Mouse (Mus musculus): ENCODE measurements around the gene Aspn. TPM values are rescaled to one million over a fixed set of nuclear protein-coding genes. Genes with fewer than 3 reads are reported as not detected.
"Not testable (repeated sequence)": the region's sequence is repeated elsewhere in the genome, so short reads cannot be mapped to it uniquely, and the experiment has no call there.

The Aspn gene
- total and polyA plus RNA-seq, 2 experiments = 0.65 TPM; not detected in 1

GRCm38 (mm10) chr13:49584307-49585005 is 40.2 kb downstream of the Aspn start:
- no peak overlapping the region for H3K27ac ChIP-seq (replicated peaks; ENCODE audit: insufficient read depth, low read depth, low read length)
- no peaks in the 10 kb centered on the region for H3K27me3 ChIP-seq (ENCODE audit: control insufficient read depth, insufficient read depth, low read length)
- no peaks in the 10 kb centered on the region for H3K79me2 ChIP-seq (ENCODE audit: control insufficient read depth, insufficient read depth, low read length)
- TF ChIP-seq CTCF (IDR thresholded peaks at IDR 0.05; ENCODE audit: low read depth, low read length) (no peak), POLR2A (IDR thresholded peaks at IDR 0.05; ENCODE audit: extremely low read depth, insufficient read depth, low read length) (no peak)
- DNase-seq (ENCODE audit: extremely low read depth, low read depth, low spot score) = peak; percentile 38
- 75% methylated on average over 8 of the region's 8 CpGs for WGBS
- no peaks in the 10 kb centered on the region for H3K36me3 ChIP-seq (ENCODE audit: control insufficient read depth, insufficient read depth, low read length)
- peaks cover 4% of the 10 kb centered on the region; the same call in 1 of the 2 replicates for H3K4me1 ChIP-seq (ENCODE audit: control insufficient read depth, insufficient read depth, low read length)
- H3K9ac ChIP-seq (ENCODE audit: low read depth, low read length) = no peak overlapping the region
- H3K4me3 ChIP-seq (ENCODE audit: insufficient read depth, low read depth, low read length) = no peak overlapping the region

GRCm38 (mm10) chr13:49586062-49586461 is 41.8 kb downstream of the Aspn start:
- DNase-seq (ENCODE audit: extremely low read depth, low read depth, low spot score) = no peak
- WGBS = 91% methylated on average over 6 of the region's 6 CpGs
- Histone ChIP-seq H3K9ac (ENCODE audit: low read depth, low read length) (no peak overlapping the region), H3K27ac (replicated peaks; ENCODE audit: insufficient read depth, low read depth, low read length) (no peak overlapping the region), H3K4me3 (ENCODE audit: insufficient read depth, low read depth, low read length) (no peak overlapping the region), H3K79me2 (ENCODE audit: control insufficient read depth, insufficient read depth, low read length) (no peaks in the 10 kb centered on the region), H3K36me3 (ENCODE audit: control insufficient read depth, insufficient read depth, low read length) (no peaks in the 10 kb centered on the region), H3K27me3 (ENCODE audit: control insufficient read depth, insufficient read depth, low read length) (no peaks in the 10 kb centered on the region), H3K4me1 (ENCODE audit: control insufficient read depth, insufficient read depth, low read length) (peaks cover 4% of the 10 kb centered on the region; the same call in 1 of the 2 replicates)
- TF ChIP-seq POLR2A (IDR thresholded peaks at IDR 0.05; ENCODE audit: extremely low read depth, insufficient read depth, low read length) = no peak
- TF ChIP-seq CTCF (IDR thresholded peaks at IDR 0.05; ENCODE audit: low read depth, low read length) = no peak

- H3K4me1 ChIP-seq (ENCODE audit: control insufficient read depth, insufficient read depth, low read length); DNase-seq (ENCODE audit: extremely low read depth, low read depth, low spot score); H3K27me3 ChIP-seq (ENCODE audit: control insufficient read depth, insufficient read depth, low read length); H3K79me2 ChIP-seq (ENCODE audit: control insufficient read depth, insufficient read depth, low read length); H3K36me3 ChIP-seq (ENCODE audit: control insufficient read depth, insufficient read depth, low read length); H3K9ac ChIP-seq (ENCODE audit: low read depth, low read length); H3K27ac ChIP-seq (replicated peaks; ENCODE audit: insufficient read depth, low read depth, low read length); H3K4me3 ChIP-seq (ENCODE audit: insufficient read depth, low read depth, low read length): not testable (repeated sequence)
- WGBS = 96% methylated on average over 2 of the region's 2 CpGs
Observed at GRCm38 (mm10) chr13:49602541-49602940, 58.3 kb downstream of the Aspn start.

GRCm38 (mm10) chr13:49603603-49604002 is 59.4 kb downstream of the Aspn start:
- H3K79me2 ChIP-seq (ENCODE audit: control insufficient read depth, insufficient read depth, low read length) = no peaks in the 10 kb centered on the region
- no peak for DNase-seq (ENCODE audit: extremely low read depth, low read depth, low spot score)
- no peak overlapping the region for H3K4me3 ChIP-seq (ENCODE audit: insufficient read depth, low read depth, low read length)
- no peaks in the 10 kb centered on the region for H3K4me1 ChIP-seq (ENCODE audit: control insufficient read depth, insufficient read depth, low read length)
- no peaks in the 10 kb centered on the region for H3K27me3 ChIP-seq (ENCODE audit: control insufficient read depth, insufficient read depth, low read length)
- no peak overlapping the region for H3K9ac ChIP-seq (ENCODE audit: low read depth, low read length)
- no peak overlapping the region for H3K27ac ChIP-seq (replicated peaks; ENCODE audit: insufficient read depth, low read depth, low read length)
- TF ChIP-seq CTCF (IDR thresholded peaks at IDR 0.05; ENCODE audit: low read depth, low read length) (no peak), POLR2A (IDR thresholded peaks at IDR 0.05; ENCODE audit: extremely low read depth, insufficient read depth, low read length) (no peak)
- H3K36me3 ChIP-seq (ENCODE audit: control insufficient read depth, insufficient read depth, low read length) = no peaks in the 10 kb centered on the region

GRCm38 (mm10) chr13:49607714-49608113 is 63.5 kb downstream of the Aspn start, which contains the start of gene Ogn:
Ogn (plus strand) TSS chr13:49608046.
- Histone ChIP-seq H3K27me3 (ENCODE audit: control insufficient read depth, insufficient read depth, low read length) (no peaks in the 10 kb centered on the region), H3K4me3 (ENCODE audit: insufficient read depth, low read depth, low read length) (no peak within 1 kb of the TSS), H3K36me3 (ENCODE audit: control insufficient read depth, insufficient read depth, low read length) (no peaks in the 10 kb centered on the region), H3K79me2 (ENCODE audit: control insufficient read depth, insufficient read depth, low read length) (no peaks in the 10 kb centered on the region), H3K9ac (ENCODE audit: low read depth, low read length) (no peak within 1 kb of the TSS), H3K4me1 (ENCODE audit: control insufficient read depth, insufficient read depth, low read length) (no peaks in the 10 kb centered on the region), H3K27ac (replicated peaks; ENCODE audit: insufficient read depth, low read depth, low read length) (no peak within 1 kb of the TSS)
- no peak for TF ChIP-seq CTCF (IDR thresholded peaks at IDR 0.05; ENCODE audit: low read depth, low read length)
- no peak for TF ChIP-seq POLR2A (IDR thresholded peaks at IDR 0.05; ENCODE audit: extremely low read depth, insufficient read depth, low read length)
- 83% methylated on average over 4 of the region's 4 CpGs for WGBS
- DNase-seq (ENCODE audit: extremely low read depth, low read depth, low spot score) = peak; percentile 23

GRCm38 (mm10) chr13:49608589-49609322 is 64.5 kb downstream of the Aspn start:
- DNase-seq (ENCODE audit: extremely low read depth, low read depth, low spot score) = no peak
- TF ChIP-seq POLR2A (IDR thresholded peaks at IDR 0.05; ENCODE audit: extremely low read depth, insufficient read depth, low read length) (no peak), CTCF (IDR thresholded peaks at IDR 0.05; ENCODE audit: low read depth, low read length) (no peak)
- 88% methylated on average over 4 of the region's 4 CpGs for WGBS
- Histone ChIP-seq H3K4me1 (ENCODE audit: control insufficient read depth, insufficient read depth, low read length) (no peaks in the 10 kb centered on the region), H3K36me3 (ENCODE audit: control insufficient read depth, insufficient read depth, low read length) (no peaks in the 10 kb centered on the region), H3K4me3 (ENCODE audit: insufficient read depth, low read depth, low read length) (no peak overlapping the region), H3K27ac (replicated peaks; ENCODE audit: insufficient read depth, low read depth, low read length) (no peak overlapping the region), H3K9ac (ENCODE audit: low read depth, low read length) (no peak overlapping the region), H3K27me3 (ENCODE audit: control insufficient read depth, insufficient read depth, low read length) (no peaks in the 10 kb centered on the region), H3K79me2 (ENCODE audit: control insufficient read depth, insufficient read depth, low read length) (no peaks in the 10 kb centered on the region)

Data from liver, adult 2 months (tissue).